Mouse (Mus musculus) limb, embryonic 10.5 days (tissue): Measurements from ENCODE around the gene Ralgapb. TPM values are rescaled to one million over a fixed set of nuclear protein-coding genes. Genes with fewer than 3 reads are reported as not detected.
"Not testable (repeated sequence)": the region's sequence is repeated elsewhere in the genome, so short reads cannot be mapped to it uniquely, and the experiment has no call there.

Source experiments
- DNase-seq: peaks from one replicate; pipeline ENCODE4 v3.0.0-alpha.2; 2017; ENCODE audit warnings: low spot score
- H3K27ac ChIP-seq: fragments of 300-500 bp; sonication (generic); 2 replicates; pipeline ENCODE4 v1.5.1; 2016; ENCODE audit warnings: mild to moderate bottlenecking
- H3K27me3 ChIP-seq: fragments of 300-500 bp; sonication (generic); 2 replicates; pipeline ENCODE4 v1.6.1; 2016; ENCODE audit warnings: low read depth, mild to moderate bottlenecking; ENCODE audit not compliant: poor library complexity, severe bottlenecking
- H3K36me3 ChIP-seq: fragments of 300-500 bp; sonication (generic); 2 replicates; pipeline ENCODE4 v1.6.1; 2016; ENCODE audit warnings: mild to moderate bottlenecking, moderate library complexity
- H3K4me1 ChIP-seq: fragments of 300-500 bp; sonication (generic); 2 replicates; pipeline ENCODE4 v1.6.1; 2016
- H3K4me3 ChIP-seq: fragments of 300-500 bp; sonication (generic); 2 replicates; pipeline ENCODE4 v1.5.1; 2016; ENCODE audit warnings: mild to moderate bottlenecking, moderate library complexity
- H3K9me3 ChIP-seq: fragments of 300-500 bp; sonication (generic); replicated peaks from 2 replicates; pipeline ENCODE4 v1.6.1; 2016; ENCODE audit warnings: mild to moderate bottlenecking
- WGBS: fragments of 180-500 bp; shearing (Covaris S2); methylation state at CpG from one replicate; pipeline ENCODE4 v1.1.7; 2016; 5-methylcytosine and 5-hydroxymethylcytosine counted together
- polyA plus RNA-seq: library from polyadenylated mRNA; unstranded; fragments of >200 nt; fragmentation: Nextera tagmentation; extraction: Ambion mirVana; gene quantifications from 2 replicates; pipeline ENCODE4 v1.2.1, GENCODE M21; 2016

The Ralgapb gene
- polyA plus RNA-seq, 1 experiment from 2014 or later, result 12.6 TPM

GRCm38 (mm10) chr2:158376123-158376687 is 33.4 kb upstream of the Ralgapb start:
- Histone ChIP-seq H3K4me3 (peak overlapping the region; percentile 57), H3K27me3 (peaks cover 51% of the 10 kb centered on the region), H3K4me1 (peaks cover 10% of the 10 kb centered on the region), H3K36me3 (no peaks in the 10 kb centered on the region), H3K27ac (peak overlapping the region; percentile 42; the same call in 1 of the 2 replicates), H3K9me3 (no peaks in the 10 kb centered on the region)
- DNase-seq, result no peak
- WGBS, result 26% methylated on average over 12 of the region's 12 CpGs

GRCm38 (mm10) chr2:158376798-158377197 is 32.9 kb upstream of the Ralgapb start:
- Histone ChIP-seq H3K36me3 (no peaks in the 10 kb centered on the region), H3K4me1 (peaks cover 10% of the 10 kb centered on the region), H3K9me3 (no peaks in the 10 kb centered on the region), H3K27me3 (peaks cover 51% of the 10 kb centered on the region), H3K27ac (no peak overlapping the region), H3K4me3 (no peak overlapping the region)
- DNase-seq, result no peak
- 76% methylated on average over 7 of the region's 7 CpGs for WGBS

- Histone ChIP-seq H3K36me3 (no peaks in the 10 kb centered on the region), H3K4me3 (no peak overlapping the region), H3K4me1 (peaks cover 10% of the 10 kb centered on the region), H3K9me3 (no peaks in the 10 kb centered on the region), H3K27ac (no peak overlapping the region), H3K27me3 (peaks cover 51% of the 10 kb centered on the region)
- 97% methylated on average over 1 of the region's 1 CpGs for WGBS
- no peak for DNase-seq
These were observed 31.8 kb upstream of the Ralgapb start for GRCm38 (mm10) chr2:158377811-158378210.

DNA sequence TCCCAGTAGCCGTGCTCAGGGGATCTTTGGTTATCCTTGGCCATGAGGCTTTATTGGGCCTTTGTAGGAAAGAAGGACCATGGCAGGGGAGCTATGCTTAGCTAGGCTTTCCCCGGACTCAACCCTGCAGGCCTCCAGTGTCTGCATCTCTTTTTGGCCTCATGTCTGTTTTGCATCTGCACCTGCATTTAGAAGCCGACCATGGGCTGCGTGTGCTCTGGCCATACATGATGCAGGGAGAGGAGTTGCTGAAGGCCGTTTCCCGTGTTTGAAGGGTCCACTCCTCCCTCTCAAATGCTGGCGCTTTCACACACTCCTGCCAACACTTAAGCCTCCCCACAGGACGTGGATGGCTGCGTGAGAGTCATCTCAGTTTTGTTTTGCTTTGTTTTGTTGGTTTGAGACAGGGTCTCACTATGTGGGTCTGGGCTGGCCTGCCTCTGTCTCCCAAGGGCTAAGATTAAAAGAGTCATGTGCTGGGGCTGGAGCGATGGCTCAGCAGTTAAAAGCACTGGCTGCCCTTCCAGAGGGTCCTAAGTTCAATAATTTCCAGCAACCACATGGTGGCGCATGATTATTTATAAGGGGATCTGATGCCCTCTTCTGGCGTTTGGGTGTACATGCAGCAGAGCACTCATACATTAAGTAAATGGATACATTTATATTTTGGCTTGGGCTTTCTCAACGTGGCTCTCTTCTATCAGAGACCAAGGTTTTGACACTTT is 30.1 kb upstream of the Ralgapb start:
- 47% methylated on average over 13 of the region's 13 CpGs for WGBS
- Histone ChIP-seq H3K4me3 (no peak overlapping the region), H3K9me3 (no peaks in the 10 kb centered on the region), H3K36me3 (no peaks in the 10 kb centered on the region), H3K27me3 (peaks cover 36% of the 10 kb centered on the region), H3K27ac (no peak overlapping the region), H3K4me1 (peaks cover 10% of the 10 kb centered on the region)
- peak; percentile 57 for DNase-seq

DNA sequence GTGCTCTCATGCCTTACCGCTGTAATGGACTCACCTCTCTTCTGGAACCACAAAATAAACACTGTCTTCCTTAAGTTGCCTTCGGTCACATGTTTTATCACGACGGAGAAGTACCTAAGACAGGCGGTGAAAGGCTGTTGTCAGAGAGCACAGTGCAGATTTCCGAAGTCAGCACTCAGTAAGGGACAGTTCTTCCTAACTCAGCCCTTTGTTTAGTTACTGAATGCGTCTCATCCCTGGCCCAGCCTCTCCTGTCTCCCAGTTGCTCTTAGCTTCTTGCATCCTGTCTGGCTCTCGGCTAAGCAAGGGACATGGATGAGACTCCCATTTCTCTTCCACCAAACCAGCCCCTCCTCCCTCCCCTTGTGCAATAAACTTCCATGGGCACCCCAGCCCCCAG is 23.6 kb upstream of the Ralgapb start:
- Histone ChIP-seq H3K4me1 (no peaks in the 10 kb centered on the region), H3K9me3 (no peaks in the 10 kb centered on the region), H3K4me3 (no peak overlapping the region), H3K27me3 (no peaks in the 10 kb centered on the region), H3K36me3 (no peaks in the 10 kb centered on the region), H3K27ac (no peak overlapping the region)
- 46% methylated on average over 8 of the region's 8 CpGs for WGBS
- no peak for DNase-seq

DNA sequence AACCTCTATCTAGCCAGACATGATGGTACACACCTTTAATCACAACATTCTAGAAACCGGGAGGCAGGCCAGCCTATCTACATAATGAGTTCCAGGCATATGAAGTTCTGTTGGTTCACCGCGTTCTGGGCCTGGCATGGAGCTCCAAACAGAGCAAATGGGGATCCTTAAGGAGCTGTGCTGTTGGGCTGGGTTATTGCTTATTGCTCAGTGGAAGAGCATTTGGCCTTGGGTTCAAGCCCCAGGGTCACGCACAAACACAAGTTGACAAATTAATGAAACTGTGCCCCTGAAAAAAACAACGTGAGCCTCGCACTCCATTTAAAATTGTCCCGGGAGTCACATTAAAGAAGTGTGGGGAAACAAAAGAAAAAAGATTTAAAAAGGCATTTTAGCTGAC is 20.2 kb upstream of the Ralgapb start:
- Histone ChIP-seq H3K9me3 (no peaks in the 10 kb centered on the region), H3K27ac (no peak overlapping the region), H3K4me3 (no peak overlapping the region), H3K36me3 (no peaks in the 10 kb centered on the region), H3K27me3 (no peaks in the 10 kb centered on the region), H3K4me1 (no peaks in the 10 kb centered on the region)
- WGBS, result 84% methylated on average over 7 of the region's 7 CpGs
- no peak for DNase-seq

DNA sequence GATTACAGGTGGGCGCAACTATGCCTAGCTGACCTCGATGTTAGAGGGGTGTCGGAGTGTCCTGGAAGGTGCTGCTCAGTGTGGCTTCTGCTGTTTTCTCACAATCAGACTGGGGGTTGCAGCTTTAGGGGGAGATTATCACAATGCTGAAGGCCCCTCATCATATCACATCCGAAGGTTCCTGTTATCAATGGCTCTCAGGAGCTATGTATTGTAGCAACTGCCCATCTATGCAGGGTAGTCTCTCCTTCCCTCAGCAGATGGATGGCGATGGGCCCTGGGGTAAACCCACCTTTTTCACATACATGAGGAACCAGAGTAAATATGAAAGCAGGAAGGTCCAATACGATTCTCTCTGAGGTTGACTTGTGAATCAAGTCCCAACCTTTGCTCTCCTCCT is 13.3 kb upstream of the Ralgapb start:
- no peaks in the 10 kb centered on the region for H3K36me3 ChIP-seq
- DNase-seq, result no peak
- H3K4me1 ChIP-seq, result no peaks in the 10 kb centered on the region
- no peaks in the 10 kb centered on the region for H3K27me3 ChIP-seq
- WGBS, result 88% methylated on average over 6 of the region's 6 CpGs
- H3K9me3 ChIP-seq, result no peaks in the 10 kb centered on the region
- H3K27ac ChIP-seq, result no peak overlapping the region
- H3K4me3 ChIP-seq, result no peak overlapping the region

DNA sequence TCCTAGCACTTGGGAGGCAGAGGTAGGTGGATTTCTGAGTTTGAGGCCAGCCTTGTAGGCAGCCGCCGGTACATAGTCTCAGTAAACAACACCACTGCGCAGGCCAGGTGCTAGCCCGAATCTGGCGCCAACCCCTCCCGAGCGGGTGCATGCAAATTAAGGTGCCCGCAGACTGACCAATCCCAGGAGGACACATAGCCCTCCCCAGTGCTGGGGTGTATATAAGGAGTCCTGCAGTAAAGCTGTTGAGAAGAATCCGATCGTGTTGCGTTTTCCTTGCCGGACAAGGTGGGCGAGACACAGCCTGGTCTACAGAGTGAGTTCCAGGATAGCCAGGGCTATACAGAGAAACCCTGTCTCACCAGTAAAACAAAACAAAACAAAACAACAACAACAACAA is 12.5 kb upstream of the Ralgapb start:
- not testable (repeated sequence) for H3K4me3 ChIP-seq, H3K4me1 ChIP-seq, H3K9me3 ChIP-seq, H3K36me3 ChIP-seq, DNase-seq, H3K27me3 ChIP-seq, H3K27ac ChIP-seq
- WGBS, result 71% methylated on average over 13 of the region's 13 CpGs

- no peaks in the 10 kb centered on the region for H3K4me1 ChIP-seq
- no peak overlapping the region for H3K27ac ChIP-seq
- no peaks in the 10 kb centered on the region for H3K9me3 ChIP-seq
- WGBS, result 86% methylated on average over 7 of the region's 7 CpGs
- no peak overlapping the region for H3K4me3 ChIP-seq
- DNase-seq, result no peak
- H3K36me3 ChIP-seq, result no peaks in the 10 kb centered on the region
- H3K27me3 ChIP-seq, result no peaks in the 10 kb centered on the region
These were observed 6.7 kb upstream of the Ralgapb start for GRCm38 (mm10) chr2:158402915-158403314.

- no peaks in the 10 kb centered on the region for H3K36me3 ChIP-seq
- H3K9me3 ChIP-seq, result no peaks in the 10 kb centered on the region
- 27% methylated on average over 14 of the region's 14 CpGs for WGBS
- H3K4me3 ChIP-seq, result peak overlapping the region; percentile 93
- no peak for DNase-seq
- peaks cover 19% of the 10 kb centered on the region for H3K4me1 ChIP-seq
- peak overlapping the region; percentile 93; the same call in 1 of the 2 replicates for H3K27ac ChIP-seq
- H3K27me3 ChIP-seq, result no peaks in the 10 kb centered on the region
These were observed 552 bp upstream of the Ralgapb start for GRCm38 (mm10) chr2:158408997-158409594.

- no peaks in the 10 kb centered on the region for H3K27me3 ChIP-seq
- peak overlapping the region; percentile 93 for H3K4me3 ChIP-seq
- H3K4me1 ChIP-seq, result peaks cover 19% of the 10 kb centered on the region
- no peaks in the 10 kb centered on the region for H3K9me3 ChIP-seq
- H3K27ac ChIP-seq, result peak overlapping the region; percentile 93
- 2% methylated on average over 67 of the region's 67 CpGs for WGBS
- H3K36me3 ChIP-seq, result no peaks in the 10 kb centered on the region
- peak; percentile 55 for DNase-seq
These were observed 670 bp downstream of the Ralgapb start for GRCm38 (mm10) chr2:158410022-158411014.

- Histone ChIP-seq H3K4me1 (peaks cover 19% of the 10 kb centered on the region), H3K36me3 (no peaks in the 10 kb centered on the region), H3K4me3 (no peak overlapping the region), H3K27me3 (no peaks in the 10 kb centered on the region), H3K27ac (no peak overlapping the region), H3K9me3 (no peaks in the 10 kb centered on the region)
- no peak for DNase-seq
- WGBS, result 89% methylated on average over 2 of the region's 2 CpGs
These were observed 3.6 kb downstream of the Ralgapb start for GRCm38 (mm10) chr2:158413240-158413639.
